Mouse (Mus musculus) gastrocnemius, postnatal 36 days (tissue): ENCODE data around the gene Ppib. TPM values are rescaled to one million over a fixed set of nuclear protein-coding genes. Genes with fewer than 3 reads are reported as not detected.

Source experiments
- total RNA-seq, 2 experiments: library from RNA; stranded (reverse); gene quantifications; 2 replicates each; pipeline ENCODE4 v1.2.3; 2021

The Ppib gene
- total RNA-seq, 2 experiments from 2014 or later = 43.8 to 49.4 TPM

Other genes starting within 250 kb of the Ppib start
- 10 to 100 TPM; 16.3 to 17.8 TPM for gene Zfp609, start 232.7 kb upstream of the Ppib start, total RNA-seq
- under 1 TPM; 0.44 to 0.79 TPM for gene Pclaf, start 170.0 kb upstream of the Ppib start, total RNA-seq
- gene Trip4, start 151.4 kb upstream of the Ppib start, total RNA-seq = 10 to 100 TPM; 10.9 to 14.8 TPM
- gene Csnk1g1, start 151.3 kb upstream of the Ppib start, total RNA-seq = 1 to 10 TPM; 5.9 to 7.0 TPM
- gene Snx22, start 9.5 kb downstream of the Ppib start, total RNA-seq = under 1 TPM; 0.13 to 0.15 TPM
- gene Snx1, start 66.4 kb downstream of the Ppib start, total RNA-seq = 10 to 100 TPM; 12.6 to 12.7 TPM
- gene Ciao2a, start 66.4 kb downstream of the Ppib start, total RNA-seq = 10 to 100 TPM; 39.9 to 43.3 TPM
- gene Dapk2, start 98.0 kb downstream of the Ppib start, total RNA-seq = 10 to 100 TPM; 21.6 to 24.0 TPM